In genomic region chr3:27959221-27959620, GRCm38 (mm10) we compare ENCODE assay signal across 14 mouse cellular contexts.
"Had no signal": no experiment of that assay in that cellular context is flagged by ENCODE, and none has a peak within 500 bp of the region (broad histone marks: within the 10 kb centered on the region; RNA-seq: fewer than 3 reads in every experiment).

No protein-coding gene starts in this region.

- H3K4me2 ChIP-seq: limb, embryonic 15.5 days; liver, embryonic 13.5 days; neural tube, embryonic 13.5 days had no signal

- DNase-seq: layer of hippocampus, adult 9-11 months; liver, embryonic 13.5 days; lung, adult 18-20 months; retina, postnatal 1 day; right cerebral cortex, postnatal 4 days; spleen, adult 18-20 months; thymus, adult 18-20 months; thymus, postnatal 14 days had no signal

- ATAC-seq: hindbrain, embryonic 16.5 days; inflammation-experienced regulatory T-cells, adult 6 months; intestine, postnatal 0 days; midbrain, embryonic 16.5 days had no signal

- H3K27ac ChIP-seq: limb, embryonic 15.5 days; liver, embryonic 13.5 days; neural tube, embryonic 13.5 days had no signal

- H3K27me3 ChIP-seq: limb, embryonic 15.5 days; liver, embryonic 13.5 days; neural tube, embryonic 13.5 days had no signal

- H3K36me3 ChIP-seq: limb, embryonic 15.5 days; liver, embryonic 13.5 days; neural tube, embryonic 13.5 days had no signal

- H3K4me3 ChIP-seq: limb, embryonic 15.5 days; liver, embryonic 13.5 days; neural tube, embryonic 13.5 days had no signal

- H3K9me3 ChIP-seq: limb, embryonic 15.5 days; liver, embryonic 13.5 days; neural tube, embryonic 13.5 days had no signal

- H3K4me1 ChIP-seq: liver, embryonic 13.5 days had no signal

- H3K9ac ChIP-seq: limb, embryonic 15.5 days; liver, embryonic 13.5 days; neural tube, embryonic 13.5 days had no signal
